Mouse (Mus musculus) liver, adult 2 months (tissue): Measurements from ENCODE around the gene Dapk1.

Experiments used
- CTCF ChIP-seq: fragments of 200-500 bp; IDR thresholded peaks from 2 replicates; pipeline ENCODE4 v1.5.1; 2011; ENCODE audit warnings: low read depth, low read length, control low read depth
- POLR2A ChIP-seq: fragments of 200-500 bp; IDR thresholded peaks from 2 replicates; pipeline ENCODE4 v1.6.1; 2011; ENCODE audit warnings: low read length, control low read depth; ENCODE audit not compliant: insufficient read depth; ENCODE audit errors: extremely low read depth

- no peak for TF ChIP-seq CTCF
- no peak for TF ChIP-seq POLR2A
Measured at GRCm38 (mm10) chr13:60646791-60647190, 45.0 kb downstream of the Dapk1 start.
